Mouse (Mus musculus) megakaryocyte, embryonic 14.5 days (primary cell): Measurements from ENCODE around the gene Adgrl2.

Source experiments
- FLI1 ChIP-seq: IDR thresholded peaks from 2 replicates; pipeline ENCODE4 v1.6.1; 2012; ENCODE audit warnings: low read length, inconsistent platforms, mixed read lengths
- GATA1 ChIP-seq: IDR thresholded peaks from 3 replicates; pipeline ENCODE4 v1.6.1; 2012; ENCODE audit warnings: mixed read lengths, low read length, inconsistent platforms, borderline replicate concordance

- TF ChIP-seq GATA1, result no peak
- no peak for TF ChIP-seq FLI1
These were observed 137.0 kb downstream of the Adgrl2 start for GRCm38 (mm10) chr3:148853372-148853771.
